ENCODE assay signal across 26 mouse cellular contexts in genomic region chr2:59186966-59187365, GRCm38 (mm10). TPM values are rescaled to one million over a fixed set of nuclear protein-coding genes. Genes with fewer than 3 reads are reported as not detected.
"Had no signal": no experiment of that assay in that cellular context is flagged by ENCODE, and none has a peak within 500 bp of the region (broad histone marks: within the 10 kb centered on the region; RNA-seq: fewer than 3 reads in every experiment).

No protein-coding gene starts in this region.

- H3K36me3 ChIP-seq: intestine, embryonic 15.5 days had no signal

- H3K27me3 ChIP-seq: heart, embryonic 12.5 days; hindbrain, embryonic 12.5 days; intestine, embryonic 15.5 days; kidney, embryonic 15.5 days; limb, embryonic 13.5 days; limb, embryonic 15.5 days; liver, embryonic 12.5 days had no signal

- H3K4me2 ChIP-seq: heart, embryonic 12.5 days; hindbrain, embryonic 12.5 days; hindbrain, embryonic 14.5 days; intestine, embryonic 15.5 days; kidney, embryonic 15.5 days; limb, embryonic 13.5 days; limb, embryonic 15.5 days; liver, embryonic 12.5 days had no signal

- H3K4me1 ChIP-seq: intestine, embryonic 15.5 days had no signal

- ATAC-seq: hindbrain, embryonic 16.5 days; inflammation-experienced regulatory T-cells, adult 6 months; intestine, embryonic 15.5 days; liver, embryonic 12.5 days had no signal

- H3K4me3 ChIP-seq: gastrocnemius, adult 2 months; heart, embryonic 10.5 days; heart, embryonic 12.5 days; hindbrain, embryonic 10.5 days; hindbrain, embryonic 12.5 days; intestine, embryonic 15.5 days; kidney, embryonic 15.5 days; layer of hippocampus, adult 2 months; limb, embryonic 13.5 days; limb, embryonic 15.5 days; liver, embryonic 12.5 days had no signal

- H3K27ac ChIP-seq: gastrocnemius, adult 2 months; heart, embryonic 10.5 days; hindbrain, embryonic 10.5 days; hindbrain, embryonic 12.5 days; hindbrain, embryonic 14.5 days; intestine, embryonic 15.5 days; kidney, embryonic 15.5 days; layer of hippocampus, adult 2 months; limb, embryonic 13.5 days; limb, embryonic 15.5 days; liver, embryonic 12.5 days; liver, embryonic 14.5 days had no signal

- H3K9ac ChIP-seq: heart, embryonic 12.5 days; hindbrain, embryonic 12.5 days; hindbrain, embryonic 14.5 days; intestine, embryonic 15.5 days; kidney, embryonic 15.5 days; limb, embryonic 13.5 days; limb, embryonic 15.5 days; liver, embryonic 12.5 days; liver, embryonic 14.5 days had no signal

- DNase-seq: gastrocnemius, adult 2 months; gastrocnemius, postnatal 10 days; gastrocnemius, postnatal 25 days; heart, postnatal 10 days; heart, postnatal 4 days; kidney, adult 18-20 months; kidney, adult 9 months; kidney, postnatal 10 days; kidney, postnatal 4 days; layer of hippocampus, adult 9-11 months; left cerebral cortex, postnatal 4 days had no signal

- H3K9me3 ChIP-seq: heart, embryonic 10.5 days; heart, embryonic 12.5 days; hindbrain, embryonic 10.5 days; hindbrain, embryonic 12.5 days; intestine, embryonic 15.5 days; kidney, embryonic 15.5 days; limb, embryonic 13.5 days; limb, embryonic 15.5 days; liver, embryonic 12.5 days had no signal

RNA-seq across cellular contexts. Expression of gene Ccdc148, which starts 26.5 kb away (rescaled TPM):
- total RNA-seq: gastrocnemius, postnatal 25 days; granulocyte monocyte progenitor cell, adult 5-6 weeks had no signal
